Mouse (Mus musculus) spleen, postnatal 4 days (tissue): ENCODE data around the gene Myh9.

Source experiments
- DNase-seq, 2 experiments: peaks; one replicate each; pipeline ENCODE4 v3.0.0; 2022; ENCODE audit warnings: low spot score in 2 of 2

Gene Myh9

GRCm38 (mm10) chr15:77842047-77842843 is at the start of gene Myh9:
Gene Myh9, minus strand, starts transcription at chr15:77842175.
- DNase-seq: peak; percentile 98 to 99

- no peak for DNase-seq
Observed at GRCm38 (mm10) chr15:77891766-77892165, 49.8 kb upstream of the Myh9 start.

GRCm38 (mm10) chr15:77889761-77890422 is 47.9 kb upstream of the Myh9 start:
- no peak for DNase-seq

GRCm38 (mm10) chr15:77888286-77888685 is 46.3 kb upstream of the Myh9 start:
- no peak for DNase-seq

- DNase-seq: no peak
Observed at GRCm38 (mm10) chr15:77887093-77887488, 45.1 kb upstream of the Myh9 start.

- no peak for DNase-seq
Observed at GRCm38 (mm10) chr15:77886369-77887092, 44.6 kb upstream of the Myh9 start.

- DNase-seq: no peak
Observed at GRCm38 (mm10) chr15:77885945-77886344, 44.0 kb upstream of the Myh9 start.

- DNase-seq: no peak
Observed at GRCm38 (mm10) chr15:77885159-77885558, 43.2 kb upstream of the Myh9 start.

- DNase-seq: no peak
Observed at GRCm38 (mm10) chr15:77883697-77884010, 41.7 kb upstream of the Myh9 start.

GRCm38 (mm10) chr15:77882797-77883696 is 41.1 kb upstream of the Myh9 start:
- DNase-seq: no peak

- no peak for DNase-seq
Observed at GRCm38 (mm10) chr15:77882297-77882696, 40.3 kb upstream of the Myh9 start.

- DNase-seq: no peak
Observed at GRCm38 (mm10) chr15:77881698-77882097, 39.7 kb upstream of the Myh9 start.

GRCm38 (mm10) chr15:77880738-77881137 is 38.8 kb upstream of the Myh9 start:
- DNase-seq: no peak

GRCm38 (mm10) chr15:77879756-77880155 is 37.8 kb upstream of the Myh9 start:
- DNase-seq: no peak

- no peak for DNase-seq
Observed at GRCm38 (mm10) chr15:77877209-77877608, 35.2 kb upstream of the Myh9 start.

- DNase-seq: no peak
Observed at GRCm38 (mm10) chr15:77876716-77877115, 34.7 kb upstream of the Myh9 start.

GRCm38 (mm10) chr15:77875953-77876352 is 34.0 kb upstream of the Myh9 start:
- DNase-seq: no peak

GRCm38 (mm10) chr15:77874807-77875206 is 32.8 kb upstream of the Myh9 start:
- DNase-seq: no peak

- no peak for DNase-seq
Observed at GRCm38 (mm10) chr15:77874310-77874709, 32.3 kb upstream of the Myh9 start.

- DNase-seq: no peak
Observed at GRCm38 (mm10) chr15:77873564-77873963, 31.6 kb upstream of the Myh9 start.

- no peak for DNase-seq
Observed at GRCm38 (mm10) chr15:77872996-77873395, 31.0 kb upstream of the Myh9 start.

- no peak for DNase-seq
Observed at GRCm38 (mm10) chr15:77868340-77868739, 26.4 kb upstream of the Myh9 start.
